Mouse (Mus musculus) bone marrow macrophage, adult 2 months (primary cell): Measurements from ENCODE around the gene Tmem184b. TPM values are rescaled to one million over a fixed set of nuclear protein-coding genes. Genes with fewer than 3 reads are reported as not detected.

ENCODE experiments used
- H3K27ac ChIP-seq: 2 replicates; pipeline ENCODE4 v1.5.1; 2012; ENCODE audit warnings: low read depth, low read length; ENCODE audit not compliant: insufficient read depth
- H3K4me1 ChIP-seq: 2 replicates; pipeline ENCODE4 v1.6.1; 2012; ENCODE audit warnings: low read length; ENCODE audit not compliant: control insufficient read depth, insufficient read depth
- H3K4me3 ChIP-seq: 2 replicates; pipeline ENCODE4 v1.5.1; 2012; ENCODE audit warnings: mild to moderate bottlenecking, low read length, moderate library complexity; ENCODE audit not compliant: insufficient read depth
- CTCF ChIP-seq: IDR thresholded peaks from 2 replicates; pipeline ENCODE4 v1.5.1; 2012; ENCODE audit warnings: low read depth, mild to moderate bottlenecking, low read length, moderate library complexity
- POLR2A ChIP-seq: IDR thresholded peaks from 2 replicates; pipeline ENCODE4 v1.6.1; 2012; ENCODE audit warnings: mild to moderate bottlenecking, low read depth, low read length, borderline replicate concordance
- polyA plus RNA-seq: library from polyadenylated mRNA; stranded (reverse); fragments of >200 nt; gene quantifications from 2 replicates; pipeline ENCODE4 v1.2.4, GENCODE M21; 2012; ENCODE audit not compliant: missing spikeins, insufficient read depth, insufficient read length

Tmem184b gene
- polyA plus RNA-seq, 1 experiment = 51.2 TPM

DNA sequence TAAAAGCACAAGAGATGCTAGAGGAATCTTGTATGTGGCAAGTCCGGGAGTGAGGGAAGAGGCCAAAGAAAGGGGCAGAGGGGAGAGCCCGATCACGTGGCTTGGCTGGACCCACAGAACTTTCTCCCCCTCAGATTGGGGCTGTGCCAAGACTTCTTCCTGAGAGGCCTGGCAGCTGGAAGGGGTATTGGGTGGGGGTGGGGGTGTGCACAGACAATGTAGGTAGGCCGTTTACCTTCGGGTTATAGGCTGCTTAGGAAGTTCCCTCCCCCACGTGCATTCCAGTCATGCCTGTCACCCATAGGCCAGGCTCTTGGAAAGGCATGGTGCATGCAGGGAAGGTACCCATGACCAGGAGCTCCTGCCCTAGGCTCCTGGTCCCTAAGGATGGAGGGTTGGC lies 43.4 kb downstream of the Tmem184b start:
- no peak for TF ChIP-seq CTCF
- no peak overlapping the region for H3K27ac ChIP-seq
- H3K4me1 ChIP-seq = peaks cover 11% of the 10 kb centered on the region
- no peak overlapping the region for H3K4me3 ChIP-seq

DNA sequence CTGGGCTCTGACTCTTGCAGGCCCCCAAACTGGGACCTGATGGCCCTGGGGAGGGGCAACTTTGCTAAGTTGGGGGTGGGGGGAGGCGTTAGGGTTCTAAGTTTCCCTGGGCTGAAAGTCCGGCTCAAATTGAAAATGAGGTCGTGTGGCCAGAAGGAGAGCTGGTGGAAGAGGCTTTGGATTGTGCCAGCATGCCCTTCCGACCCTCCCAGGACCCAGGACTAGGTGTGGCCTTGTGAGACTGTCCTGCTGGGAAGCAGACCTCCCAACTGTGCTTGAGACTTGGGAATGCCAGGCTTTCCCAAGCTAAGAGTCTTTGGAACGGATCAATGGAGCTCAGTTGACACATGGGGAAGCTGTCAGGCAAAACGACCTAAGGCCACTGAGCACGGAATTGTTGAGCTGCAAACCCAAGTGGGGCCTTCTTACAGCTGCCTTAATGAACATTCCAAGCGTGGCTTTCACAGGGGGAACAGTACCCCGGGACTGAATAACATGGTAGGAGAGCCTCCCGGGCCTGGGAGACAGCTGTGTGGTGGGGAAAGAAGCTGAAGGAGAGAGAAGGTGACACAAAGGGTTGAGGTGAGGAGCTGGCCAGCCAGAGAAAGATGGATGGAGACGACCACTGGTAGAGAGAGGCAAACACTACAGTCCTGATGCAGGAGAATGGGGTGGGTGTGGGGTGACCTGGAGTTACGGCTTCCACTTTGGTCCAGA lies 45.2 kb downstream of the Tmem184b start:
- Histone ChIP-seq H3K4me3 (no peak overlapping the region), H3K4me1 (peaks cover 28% of the 10 kb centered on the region), H3K27ac (no peak overlapping the region)
- TF ChIP-seq CTCF (no peak), POLR2A (no peak)

- H3K27ac ChIP-seq = peak overlapping the region; percentile 56
- no peak for TF ChIP-seq CTCF
- TF ChIP-seq POLR2A = no peak
- peak overlapping the region; percentile 66 for H3K4me3 ChIP-seq
- H3K4me1 ChIP-seq = peaks cover 28% of the 10 kb centered on the region
These were observed 46.1 kb downstream of the Tmem184b start for GRCm38 (mm10) chr15:79357036-79357911.

- no peak for TF ChIP-seq CTCF
- no peak for TF ChIP-seq POLR2A
- peak overlapping the region; percentile 66 for H3K4me3 ChIP-seq
- H3K4me1 ChIP-seq = peaks cover 28% of the 10 kb centered on the region
- no peak overlapping the region for H3K27ac ChIP-seq
These were observed 46.9 kb downstream of the Tmem184b start for GRCm38 (mm10) chr15:79356481-79356880.

DNA sequence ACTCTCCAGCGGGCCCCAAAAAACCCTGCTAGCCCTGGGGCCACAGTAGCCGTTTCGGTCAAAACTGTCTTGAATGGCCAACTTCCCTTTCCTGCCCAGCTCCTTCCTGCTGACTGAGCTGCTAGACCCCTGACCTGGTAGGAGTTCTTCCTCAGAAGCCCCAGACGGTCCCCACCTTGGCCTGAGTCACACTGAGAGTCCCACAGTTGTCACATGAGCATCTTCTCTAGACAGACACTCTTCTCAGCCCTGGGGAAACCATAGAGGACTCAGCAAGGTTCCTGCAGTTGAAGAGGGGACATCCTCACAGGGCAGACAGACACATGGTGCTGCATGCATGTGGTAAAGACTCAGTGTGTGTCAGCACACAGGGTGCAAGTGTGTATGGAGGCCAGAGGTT lies 48.8 kb downstream of the Tmem184b start:
- Histone ChIP-seq H3K4me1 (peaks cover 33% of the 10 kb centered on the region), H3K27ac (peak overlapping the region; percentile 43), H3K4me3 (no peak overlapping the region)
- TF ChIP-seq POLR2A = no peak
- no peak for TF ChIP-seq CTCF

GRCm38 (mm10) chr15:79353690-79354305 lies 49.6 kb downstream of the Tmem184b start:
- Histone ChIP-seq H3K4me1 (peaks cover 33% of the 10 kb centered on the region), H3K4me3 (no peak overlapping the region), H3K27ac (no peak overlapping the region)
- TF ChIP-seq CTCF (no peak), POLR2A (no peak)

GRCm38 (mm10) chr15:79352479-79352878 lies 50.9 kb downstream of the Tmem184b start:
- Histone ChIP-seq H3K4me3 (no peak overlapping the region), H3K27ac (no peak overlapping the region), H3K4me1 (peaks cover 33% of the 10 kb centered on the region)
- TF ChIP-seq CTCF (no peak), POLR2A (no peak)

DNA sequence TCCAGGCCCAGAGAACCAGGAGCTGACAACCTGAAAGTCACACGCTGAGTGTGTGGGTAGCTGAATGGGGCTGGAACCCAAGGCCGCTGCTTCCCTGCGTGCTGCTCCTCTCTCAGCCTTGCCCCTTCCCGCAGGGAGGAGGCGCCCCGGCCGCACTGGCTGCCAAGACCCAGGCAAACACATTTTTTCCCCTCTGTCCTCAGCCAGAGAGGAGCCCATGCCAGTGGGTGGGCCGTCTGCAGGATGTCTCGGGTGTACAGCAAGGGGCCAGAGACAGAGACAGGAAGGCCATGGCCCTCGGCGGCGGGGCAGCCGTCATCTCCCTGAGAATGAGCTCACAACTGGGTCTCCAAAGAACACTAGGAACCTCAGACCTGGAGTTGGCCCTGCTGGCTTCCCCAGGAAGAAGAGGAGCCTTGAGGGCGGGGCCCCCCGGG lies 52.0 kb downstream of the Tmem184b start:
- Histone ChIP-seq H3K4me1 (peaks cover 35% of the 10 kb centered on the region), H3K4me3 (no peak overlapping the region), H3K27ac (no peak overlapping the region)
- no peak for TF ChIP-seq CTCF
- TF ChIP-seq POLR2A = no peak

- Histone ChIP-seq H3K4me3 (no peak overlapping the region), H3K4me1 (peaks cover 36% of the 10 kb centered on the region), H3K27ac (no peak overlapping the region)
- TF ChIP-seq CTCF = no peak
- TF ChIP-seq POLR2A = no peak
These were observed 52.5 kb downstream of the Tmem184b start for GRCm38 (mm10) chr15:79350866-79351265.
